Mouse (Mus musculus) subcutaneous adipose tissue, adult 2 months (tissue): Measurements from ENCODE around the gene Vmn1r6. TPM values are rescaled to one million over a fixed set of nuclear protein-coding genes. Genes with fewer than 3 reads are reported as not detected.

ENCODE experiments used
- polyA plus RNA-seq: library from polyadenylated mRNA; depleted of rRNA; stranded (reverse); fragments of >200 nt; gene quantifications from 2 replicates; pipeline ENCODE4 v1.2.3, GENCODE M21; 2012; ENCODE audit warnings: low replicate concordance; rRNA removed

The Vmn1r6 gene
- not detected in 2 replicates for polyA plus RNA-seq

GRCm38 (mm10) chr6:56996943-56997342 is at the start of gene Vmn1r6:
Vmn1r6 (plus strand) TSS chr6:56997243.

GRCm38 (mm10) chr6:56969973-56970372 is 27.1 kb upstream of the Vmn1r6 start, which contains the start of gene Vmn1r5:
Vmn1r5 (plus strand) TSS chr6:56970273.

DNA sequence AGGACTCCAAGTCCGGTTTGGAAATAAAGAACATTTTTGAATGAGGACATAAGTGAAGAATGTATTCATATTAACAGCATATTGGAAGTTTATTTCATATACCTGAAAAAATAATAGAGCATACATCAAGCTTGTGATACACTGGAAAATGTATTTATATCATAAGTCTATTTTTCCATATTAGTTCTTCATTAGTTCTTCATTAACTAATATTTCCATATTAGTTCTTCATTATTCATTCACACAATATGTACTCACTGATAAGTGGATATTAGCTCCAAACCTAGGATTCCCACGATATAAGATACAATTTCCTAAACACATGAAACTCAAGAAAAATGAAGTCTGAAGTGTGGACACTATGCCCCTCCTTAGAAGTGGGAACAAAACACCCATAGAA is 28.2 kb downstream of the Vmn1r6 start, which contains the start of gene Vmn1r7:
Gene Vmn1r7 (minus strand): TSS at position 101 of the 400 bp plus-strand sequence.

GRCm38 (mm10) chr6:57031984-57032383 is 34.9 kb downstream of the Vmn1r6 start, which contains the start of gene Vmn1r8:
Vmn1r8 (plus strand) TSS chr6:57032284.

Other genes starting within 250 kb of the Vmn1r6 start
- 8.9 and 11.6 TPM in 2 replicates for gene Kbtbd2, start 199.4 kb upstream of the Vmn1r6 start, polyA plus RNA-seq
- 118 and 119 TPM in 2 replicates for gene Fkbp9, start 165.2 kb upstream of the Vmn1r6 start, polyA plus RNA-seq
- 5.2 and 8.8 TPM in 2 replicates for gene Nt5c3, start 73.3 kb upstream of the Vmn1r6 start, polyA plus RNA-seq
- 0.13 TPM in 1 of 2 replicates, not detected in the other for gene Vmn1r4, start 73.2 kb upstream of the Vmn1r6 start, polyA plus RNA-seq
- not detected in 2 replicates for gene Vmn1r5, start 27.0 kb upstream of the Vmn1r6 start, polyA plus RNA-seq
- gene Vmn1r7, start 28.1 kb downstream of the Vmn1r6 start, polyA plus RNA-seq: not detected in 2 replicates
- not detected in 2 replicates for gene Vmn1r8, start 35.0 kb downstream of the Vmn1r6 start, polyA plus RNA-seq
- not detected in 2 replicates for gene Vmn1r9, start 69.5 kb downstream of the Vmn1r6 start, polyA plus RNA-seq
- gene Vmn1r10, start 112.2 kb downstream of the Vmn1r6 start, polyA plus RNA-seq: not detected in 2 replicates
- not detected in 2 replicates for gene Vmn1r11, start 136.2 kb downstream of the Vmn1r6 start, polyA plus RNA-seq
- gene Vmn1r12, start 159.7 kb downstream of the Vmn1r6 start, polyA plus RNA-seq: not detected in 2 replicates
- gene Vmn1r13, start 206.0 kb downstream of the Vmn1r6 start, polyA plus RNA-seq: not detected in 2 replicates
- not detected in 2 replicates for gene Vmn1r14, start 234.4 kb downstream of the Vmn1r6 start, polyA plus RNA-seq